22 mouse cellular contexts compared by ENCODE assay signal in the genomic region with DNA sequence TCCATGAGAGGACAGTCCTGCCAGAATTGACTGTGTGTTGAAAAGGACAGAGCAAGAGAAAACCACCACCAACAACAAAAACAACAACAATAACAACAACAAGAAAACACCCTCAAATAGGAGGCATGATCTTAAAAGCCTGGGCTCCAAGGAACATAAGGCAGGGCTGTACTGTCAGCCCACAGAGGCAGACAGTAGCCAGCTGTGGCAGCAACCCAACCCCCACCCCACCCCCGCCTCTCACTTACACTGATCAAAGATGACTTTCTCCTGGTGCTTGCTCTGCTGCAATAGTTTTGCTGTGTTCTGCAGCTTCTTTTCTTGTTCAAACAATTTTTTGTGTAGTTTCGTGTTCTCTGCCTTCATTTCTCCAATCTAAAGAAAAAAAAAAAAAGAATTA.
"Had no signal": no experiment of that assay in that cellular context is flagged by ENCODE, and none has a peak within 500 bp of the region (broad histone marks: within the 10 kb centered on the region; RNA-seq: fewer than 3 reads in every experiment).

No protein-coding gene starts in this region.

- ATAC-seq: intestine, embryonic 15.5 days; liver, embryonic 12.5 days; midbrain, embryonic 13.5 days; midbrain, embryonic 16.5 days had no signal

- H3K4me3 ChIP-seq: intestine, embryonic 15.5 days; layer of hippocampus, adult 2 months; limb, embryonic 10.5 days; limb, embryonic 13.5 days; liver, embryonic 12.5 days; liver, embryonic 15.5 days; megakaryocyte, embryonic 14.5 days; midbrain, embryonic 10.5 days; midbrain, embryonic 13.5 days; myocyte; neural tube, embryonic 13.5 days; stomach, embryonic 15.5 days had no signal

- H3K9ac ChIP-seq: intestine, embryonic 15.5 days; limb, embryonic 13.5 days; liver, embryonic 12.5 days; liver, embryonic 15.5 days; midbrain, embryonic 13.5 days; neural tube, embryonic 13.5 days; stomach, embryonic 15.5 days had no signal

- H3K27ac ChIP-seq: intestine, embryonic 15.5 days; limb, embryonic 10.5 days; limb, embryonic 13.5 days; liver, embryonic 12.5 days; liver, embryonic 15.5 days; midbrain, embryonic 10.5 days; midbrain, embryonic 13.5 days; neural tube, embryonic 13.5 days; stomach, embryonic 15.5 days had no signal

- DNase-seq: kidney, adult 18-20 months; kidney, adult 9 months; layer of hippocampus, adult 9-11 months; liver; lung, adult 18-20 months; retina, postnatal 1 day; right cerebral cortex, postnatal 25 days; spleen, adult 18-20 months; thymus, postnatal 25 days had no signal

- H3K4me2 ChIP-seq: intestine, embryonic 15.5 days; limb, embryonic 13.5 days; liver, embryonic 12.5 days; liver, embryonic 15.5 days; midbrain, embryonic 13.5 days; neural tube, embryonic 13.5 days; stomach, embryonic 15.5 days had no signal

- H3K4me1 ChIP-seq: intestine, embryonic 15.5 days; limb, embryonic 10.5 days; limb, embryonic 13.5 days; liver, embryonic 12.5 days; liver, embryonic 15.5 days; megakaryocyte, embryonic 14.5 days; midbrain, embryonic 10.5 days; midbrain, embryonic 13.5 days; stomach, embryonic 15.5 days had no signal

- H3K9me3 ChIP-seq: intestine, embryonic 15.5 days; limb, embryonic 10.5 days; limb, embryonic 13.5 days; liver, embryonic 12.5 days; liver, embryonic 15.5 days; megakaryocyte, embryonic 14.5 days; midbrain, embryonic 10.5 days; midbrain, embryonic 13.5 days; neural tube, embryonic 13.5 days; stomach, embryonic 15.5 days had no signal

- H3K27me3 ChIP-seq: intestine, embryonic 15.5 days; limb, embryonic 13.5 days; liver, embryonic 12.5 days; liver, embryonic 15.5 days; megakaryocyte, embryonic 14.5 days; midbrain, embryonic 13.5 days; neural tube, embryonic 13.5 days; stomach, embryonic 15.5 days had no signal
